Mouse (Mus musculus): ENCODE measurements around the gene Tpcn1. TPM values are rescaled to one million over a fixed set of nuclear protein-coding genes. Genes with fewer than 3 reads are reported as not detected.

Tpcn1 gene
- total RNA-seq, 4 experiments from 2014 or later: 39.3 to 42.7 (median 41.5) TPM

DNA sequence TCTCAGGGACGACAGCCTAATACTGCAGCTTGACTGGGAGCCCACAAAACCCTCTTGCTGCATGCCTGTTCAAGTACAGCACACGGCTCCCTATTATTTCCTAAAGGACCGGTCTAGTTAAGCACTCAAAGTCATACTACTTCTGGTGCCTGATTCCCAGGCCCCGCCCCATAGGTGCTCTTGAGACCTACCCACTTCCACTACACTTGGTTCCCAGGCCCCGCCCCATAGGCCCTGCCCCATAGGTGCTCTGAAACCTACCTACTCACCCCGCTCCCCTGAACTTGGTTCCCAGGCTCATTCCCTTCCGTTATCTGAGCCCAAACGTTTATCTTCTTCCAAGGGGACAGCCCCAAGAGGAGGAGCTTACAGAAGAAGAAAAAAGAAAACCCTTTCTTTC lies 100.6 kb downstream of the Tpcn1 start:
- no peak for DNase-seq (ENCODE audit: low spot score in 2 of 2)

Other genes with a start within 250 kb of the Tpcn1 start
- not detected for gene Lhx5, start 157.0 kb downstream of the Tpcn1 start, total RNA-seq (2022)
- gene Sdsl, start 115.9 kb downstream of the Tpcn1 start, total RNA-seq (2022): under 1 TPM; 0.32 to 0.73 (median 0.66) TPM
- under 1 TPM; 0.45 to 0.99 (median 0.60) TPM for gene Sds, start 112.1 kb downstream of the Tpcn1 start, total RNA-seq (2022)
- 10 to 100 TPM; 40.5 to 44.7 (median 42.1) TPM for gene Plbd2, start 85.0 kb downstream of the Tpcn1 start, total RNA-seq (2022)
- gene Slc8b1, start 77.5 kb downstream of the Tpcn1 start, total RNA-seq (2022): 10 to 100 TPM in 1 of 4 experiments, 1 to 10 TPM in 3; 6.0 to 10.7 (median 6.5) TPM
- gene Iqcd, start 343 bp upstream of the Tpcn1 start, total RNA-seq (2022): not detected
- gene Rita1, start 23.9 kb upstream of the Tpcn1 start, total RNA-seq (2022): 1 to 10 TPM; 4.9 to 8.3 (median 6.4) TPM
- gene Ddx54, start 24.1 kb upstream of the Tpcn1 start, total RNA-seq (2022): 10 to 100 TPM; 16.7 to 19.7 (median 17.3) TPM
- not detected for gene Cfap73, start 45.6 kb upstream of the Tpcn1 start, total RNA-seq (2022)
- gene Rasal1, start 60.1 kb upstream of the Tpcn1 start, total RNA-seq (2022): not detected
- gene Dtx1, start 123.3 kb upstream of the Tpcn1 start, total RNA-seq (2022): 1 to 10 TPM in 1 of 4 experiments, under 1 TPM in 3; 0.22 to 1.3 (median 0.31) TPM
- gene Oas2, start 161.2 kb upstream of the Tpcn1 start, total RNA-seq (2022): under 1 TPM in 2 of 4 experiments, not detected in 2; 0.07 to 0.16 TPM
- gene Oas3, start 189.0 kb upstream of the Tpcn1 start, total RNA-seq (2022): not detected
- gene Oas1e, start 206.9 kb upstream of the Tpcn1 start, total RNA-seq (2022): not detected
- gene Oas1c, start 223.8 kb upstream of the Tpcn1 start, total RNA-seq (2022): under 1 TPM in 2 of 4 experiments, not detected in 2; 0.21 to 0.27 TPM